Mouse (Mus musculus) MEL (cell line): ENCODE data around the gene Csmd2. TPM values are rescaled to one million over a fixed set of nuclear protein-coding genes. Genes with fewer than 3 reads are reported as not detected.
A peak's percentile ranks its signal among the peaks of the same experiment; 100 is the strongest.

Experiments used
- DNase-seq: peaks from one replicate; pipeline ENCODE4 v3.0.0; 2011; ENCODE audit warnings: low read depth, low spot score
- H3K27ac ChIP-seq: 2 replicates; pipeline ENCODE4 v1.5.1; 2012; ENCODE audit warnings: low read depth, mild to moderate bottlenecking, control low read depth, low read length, moderate library complexity; ENCODE audit not compliant: control insufficient read depth
- H3K27me3 ChIP-seq, 2 experiments: fragments of 150-350 bp in 1 of 2; sonication (generic) in 1 of 2; 2 replicates each; pipeline ENCODE4 v1.6.1; 2012; ENCODE audit warnings: low read length in 2 of 2, mild to moderate bottlenecking in 2 of 2, improper control_type of control experiment in 1 of 2, moderate library complexity in 1 of 2; ENCODE audit not compliant: insufficient read depth in 2 of 2, control insufficient read depth in 1 of 2
- H3K36me3 ChIP-seq, 2 experiments: 2 replicates each; pipeline ENCODE4 v1.6.1; 2012 to 2014; ENCODE audit warnings: low read length in 2 of 2, improper control_type of control experiment in 1 of 2, inconsistent platforms in 1 of 2, mild to moderate bottlenecking in 1 of 2; ENCODE audit not compliant: insufficient read depth in 2 of 2, control insufficient read depth in 1 of 2
- H3K4me1 ChIP-seq, 2 experiments: fragments of 150-350 bp in 1 of 2; sonication (generic) in 1 of 2; 2 replicates each; pipeline ENCODE4 v1.6.1; 2012; ENCODE audit warnings: low read length in 2 of 2, improper control_type of control experiment in 1 of 2, mild to moderate bottlenecking in 1 of 2; ENCODE audit not compliant: insufficient read depth in 2 of 2, control insufficient read depth in 1 of 2
- H3K4me3 ChIP-seq, 2 experiments: fragments of 150-350 bp in 1 of 2; sonication (generic) in 1 of 2; 2 replicates each; pipeline ENCODE4 v1.5.1; 2012; ENCODE audit warnings: low read depth in 2 of 2, low read length in 2 of 2, mild to moderate bottlenecking in 2 of 2, moderate library complexity in 2 of 2, control low read depth in 1 of 2, improper control_type of control experiment in 1 of 2; ENCODE audit not compliant: control insufficient read depth in 1 of 2, insufficient read depth in 1 of 2
- H3K79me2 ChIP-seq: 2 replicates; pipeline ENCODE4 v1.6.1; 2012; ENCODE audit warnings: mild to moderate bottlenecking, low read length, moderate library complexity; ENCODE audit not compliant: control insufficient read depth, poor library complexity, insufficient read depth
- H3K9ac ChIP-seq: 2 replicates; pipeline ENCODE4 v1.6.1; 2012; ENCODE audit warnings: low read depth, mild to moderate bottlenecking, control low read depth, low read length, moderate library complexity; ENCODE audit not compliant: control insufficient read depth, poor library complexity, severe bottlenecking
- H3K9me3 ChIP-seq: fragments of 150-350 bp; sonication (generic); replicated peaks from 2 replicates; pipeline ENCODE4 v1.6.1; 2012; ENCODE audit warnings: mild to moderate bottlenecking, low read length, improper control_type of control experiment, moderate library complexity; ENCODE audit not compliant: insufficient read depth
- BHLHE40 ChIP-seq: IDR thresholded peaks from 2 replicates; pipeline ENCODE4 v1.6.1; 2012; ENCODE audit warnings: low read depth, mild to moderate bottlenecking, inconsistent platforms, low read length, improper control_type of control experiment, borderline replicate concordance
- CHD2 ChIP-seq: IDR thresholded peaks from 2 replicates; pipeline ENCODE4 v1.6.1; 2011; ENCODE audit warnings: low read length, improper control_type of control experiment
- CTCF ChIP-seq, 3 experiments: IDR thresholded peaks in 2 of 3; conservative IDR thresholded peaks in 1 of 3; 2 replicates each; pipeline ENCODE4 v1.5.1; 2011 to 2012; ENCODE audit warnings: low read length in 3 of 3, low read depth in 2 of 3, mild to moderate bottlenecking in 2 of 3, improper control_type of control experiment in 1 of 3, inconsistent platforms in 1 of 3, mixed read lengths in 1 of 3, moderate library complexity in 1 of 3; ENCODE audit not compliant: control insufficient read depth in 1 of 3, insufficient read depth in 1 of 3, poor library complexity in 1 of 3, severe bottlenecking in 1 of 3
- JUND ChIP-seq: IDR thresholded peaks from 2 replicates; pipeline ENCODE4 v1.6.1; 2011; ENCODE audit warnings: low read depth, mild to moderate bottlenecking, improper control_type of control experiment, low read length
- MAX ChIP-seq: IDR thresholded peaks from 2 replicates; pipeline ENCODE4 v1.6.1; 2011; ENCODE audit warnings: low read length, improper control_type of control experiment
- MAZ ChIP-seq: IDR thresholded peaks from 2 replicates; pipeline ENCODE4 v1.6.1; 2012; ENCODE audit warnings: low read depth, mild to moderate bottlenecking, inconsistent platforms, low read length, improper control_type of control experiment
- MYB ChIP-seq: IDR thresholded peaks from 2 replicates; pipeline ENCODE4 v1.6.1; 2011; ENCODE audit warnings: mild to moderate bottlenecking, low read depth, low read length, improper control_type of control experiment
- NRF1 ChIP-seq: IDR thresholded peaks from 2 replicates; pipeline ENCODE4 v1.6.1; 2014; ENCODE audit warnings: low read depth, mild to moderate bottlenecking, inconsistent platforms, low read length, improper control_type of control experiment, moderate library complexity; ENCODE audit not compliant: poor library complexity, insufficient read depth, severe bottlenecking
- POLR2A ChIP-seq, 2 experiments: IDR thresholded peaks; 2 replicates each; pipeline ENCODE4 v1.6.1; 2011 to 2012; ENCODE audit warnings: low read length in 2 of 2, mild to moderate bottlenecking in 2 of 2, control low read depth in 1 of 2, improper control_type of control experiment in 1 of 2, low read depth in 1 of 2, moderate library complexity in 1 of 2; ENCODE audit not compliant: control insufficient read depth in 1 of 2, insufficient read depth in 1 of 2, poor library complexity in 1 of 2
- POLR2AphosphoS2 ChIP-seq: IDR thresholded peaks from 2 replicates; pipeline ENCODE4 v1.6.1; 2011; ENCODE audit warnings: low read length, improper control_type of control experiment
- RCOR1 ChIP-seq: IDR thresholded peaks from 2 replicates; pipeline ENCODE4 v1.6.1; 2012; ENCODE audit warnings: low read depth, mild to moderate bottlenecking, inconsistent platforms, low read length, improper control_type of control experiment
- SMC3 ChIP-seq: IDR thresholded peaks from 2 replicates; pipeline ENCODE4 v1.6.1; 2011; ENCODE audit warnings: low read depth, low read length, improper control_type of control experiment
- TAL1 ChIP-seq: IDR thresholded peaks from 2 replicates; pipeline ENCODE4 v1.6.1; 2012; ENCODE audit warnings: mild to moderate bottlenecking, inconsistent platforms, low read length, moderate library complexity, mixed read lengths
- TBP ChIP-seq: IDR thresholded peaks from 2 replicates; pipeline ENCODE4 v1.8.0; 2011; ENCODE audit warnings: low read depth, low read length, improper control_type of control experiment
- TCF12 ChIP-seq: IDR thresholded peaks from 2 replicates; pipeline ENCODE4 v1.6.1; 2014; ENCODE audit warnings: low read depth, mild to moderate bottlenecking, inconsistent platforms, low read length, improper control_type of control experiment, moderate library complexity
- UBTF ChIP-seq: IDR thresholded peaks from 2 replicates; pipeline ENCODE4 v1.6.1; 2012; ENCODE audit warnings: low read depth, mild to moderate bottlenecking, inconsistent platforms, low read length, improper control_type of control experiment, moderate library complexity, borderline replicate concordance; ENCODE audit not compliant: insufficient read depth
- USF2 ChIP-seq, 2 experiments: IDR thresholded peaks; 2 replicates each; pipeline ENCODE4 v1.6.1; 2011 to 2012; ENCODE audit warnings: improper control_type of control experiment in 2 of 2, low read length in 2 of 2, borderline replicate concordance in 1 of 2, inconsistent platforms in 1 of 2, low read depth in 1 of 2, mild to moderate bottlenecking in 1 of 2; ENCODE audit not compliant: insufficient read depth in 1 of 2
- ZKSCAN1 ChIP-seq: IDR thresholded peaks from 2 replicates; pipeline ENCODE4 v1.6.1; 2012; ENCODE audit warnings: low read depth, mild to moderate bottlenecking, inconsistent platforms, low read length, improper control_type of control experiment, moderate library complexity
- polyA plus RNA-seq, 2 experiments: library from polyadenylated mRNA; stranded (reverse) in 1 of 2; unstranded in 1 of 2; fragments of >175 nt in 1 of 2; fragments of >200 nt in 1 of 2; gene quantifications; 2 replicates each; pipeline versions ENCODE4 v1.2.1 to v1.2.4; 2012; ENCODE audit warnings: low replicate concordance in 2 of 2, low read depth in 1 of 2; ENCODE audit not compliant: insufficient read length in 2 of 2, insufficient read depth in 1 of 2, missing spikeins in 1 of 2
- total RNA-seq: library from RNA; depleted of rRNA; stranded (reverse); fragments of 300-350 nt; gene quantifications from 2 replicates; pipeline ENCODE4 v1.2.3, GENCODE M21; 2012

The Csmd2 gene
- total and polyA plus RNA-seq, 3 experiments = not detected

GRCm38 (mm10) chr4:128575811-128576210 lies 588.2 kb downstream of the Csmd2 start:
- H3K27me3 ChIP-seq = no peaks in the 10 kb centered on the region
- H3K9me3 ChIP-seq = no peaks in the 10 kb centered on the region
- no peak overlapping the region for H3K4me3 ChIP-seq
- no peaks in the 10 kb centered on the region for H3K79me2 ChIP-seq
- no peaks in the 10 kb centered on the region for H3K36me3 ChIP-seq
- H3K4me1 ChIP-seq = no peaks in the 10 kb centered on the region
- H3K9ac ChIP-seq = no peak overlapping the region
- TF ChIP-seq ZKSCAN1 (no peak), CHD2 (no peak), MAZ (no peak), NRF1 (no peak), SMC3 (no peak), RCOR1 (no peak), POLR2A (IDR thresholded peaks at IDR 0.05; ENCODE audit: control insufficient read depth in 1 of 2, insufficient read depth in 1 of 2, low read depth in 1 of 2, low read length in 2 of 2, poor library complexity in 1 of 2) (no peak), POLR2AphosphoS2 (no peak), TBP (no peak), JUND (no peak)
- TF ChIP-seq, all 39 proteins: peak for 0
- H3K27ac ChIP-seq = no peak overlapping the region
- DNase-seq = no peak

GRCm38 (mm10) chr4:128579182-128579581 lies 591.5 kb downstream of the Csmd2 start:
- H3K27ac ChIP-seq = no peak overlapping the region
- DNase-seq = peak; percentile 13
- H3K36me3 ChIP-seq = no peaks in the 10 kb centered on the region

DNA sequence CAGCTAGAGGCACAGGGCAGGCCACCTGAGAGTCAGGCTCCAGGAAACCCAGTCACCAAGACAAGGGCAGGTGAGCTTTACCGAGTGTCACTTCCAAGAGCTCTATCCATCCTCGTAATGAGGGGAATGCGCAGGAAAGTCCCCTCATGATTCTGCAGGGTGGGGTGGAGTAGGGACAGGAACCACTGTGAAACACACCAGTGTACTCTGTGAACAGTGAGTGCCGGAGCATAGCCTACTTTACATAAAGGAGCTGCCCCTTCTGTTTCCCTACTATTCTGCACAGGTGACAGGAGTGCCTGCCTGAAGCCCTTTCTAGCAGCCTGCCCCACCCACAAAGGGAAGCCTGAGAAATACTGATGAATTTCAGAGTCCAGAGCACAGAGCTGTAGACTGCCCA lies 605.6 kb downstream of the Csmd2 start:
- Histone ChIP-seq H3K4me3 (no peak overlapping the region), H3K4me1 (peaks cover 6 to 17% of the 10 kb centered on the region in 2 experiments), H3K27ac (no peak overlapping the region), H3K27me3 (no peaks in the 10 kb centered on the region), H3K36me3 (peaks cover 0 to 8% of the 10 kb centered on the region in 2 experiments; a peak in 2 of 4 replicates), H3K9ac (no peak overlapping the region), H3K9me3 (no peaks in the 10 kb centered on the region), H3K79me2 (no peaks in the 10 kb centered on the region)
- DNase-seq = no peak
- TF ChIP-seq MYB (no peak), MAX (no peak), USF2 (IDR thresholded peaks at IDR 0.05; ENCODE audit: borderline replicate concordance in 1 of 2, insufficient read depth in 1 of 2, low read depth in 1 of 2, low read length in 2 of 2) (no peak), MAZ (no peak)

More at GRCm38 (mm10) chr4:128579182-128579581, 591.5 kb downstream of the Csmd2 start:
- no peak for TF ChIP-seq BHLHE40
- 0 out of 2 replicates have a peak, but pooled peaks have one; percentile 17 for TF ChIP-seq SMC3
- no peak for TF ChIP-seq UBTF
- TF ChIP-seq CTCF (IDR thresholded peaks at IDR 0.05 in 2 of 3, conservative IDR thresholded peaks at IDR 0.05 in 1 of 3; ENCODE audit: control insufficient read depth in 1 of 3, insufficient read depth in 1 of 3, low read depth in 2 of 3, low read length in 3 of 3, poor library complexity in 1 of 3, severe bottlenecking in 1 of 3) = peak; percentile 39 to 60 (median 44)
- no peak for TF ChIP-seq TCF12
- no peak for TF ChIP-seq TAL1
- no peak for TF ChIP-seq MYB
- no peak for TF ChIP-seq TBP
- TF ChIP-seq POLR2AphosphoS2 = no peak
- H3K27me3 ChIP-seq = no peaks in the 10 kb centered on the region
- no peak overlapping the region for H3K4me3 ChIP-seq
- H3K4me1 ChIP-seq = no peaks in the 10 kb centered on the region
- H3K9ac ChIP-seq = no peak overlapping the region
- 0 out of 2 replicates have a peak, but pooled peaks cover 2% of the 10 kb centered on the region for H3K9me3 ChIP-seq
- H3K79me2 ChIP-seq = no peaks in the 10 kb centered on the region
